Mouse (Mus musculus): ENCODE measurements around the gene Gm20388.
"Not testable (repeated sequence)": the region's sequence is repeated elsewhere in the genome, so short reads cannot be mapped to it uniquely, and the experiment has no call there.

Gene Gm20388

GRCm38 (mm10) chr8:121661631-121662357, 1751.2 kb downstream of the Gm20388 start:
- no peak for DNase-seq

DNA sequence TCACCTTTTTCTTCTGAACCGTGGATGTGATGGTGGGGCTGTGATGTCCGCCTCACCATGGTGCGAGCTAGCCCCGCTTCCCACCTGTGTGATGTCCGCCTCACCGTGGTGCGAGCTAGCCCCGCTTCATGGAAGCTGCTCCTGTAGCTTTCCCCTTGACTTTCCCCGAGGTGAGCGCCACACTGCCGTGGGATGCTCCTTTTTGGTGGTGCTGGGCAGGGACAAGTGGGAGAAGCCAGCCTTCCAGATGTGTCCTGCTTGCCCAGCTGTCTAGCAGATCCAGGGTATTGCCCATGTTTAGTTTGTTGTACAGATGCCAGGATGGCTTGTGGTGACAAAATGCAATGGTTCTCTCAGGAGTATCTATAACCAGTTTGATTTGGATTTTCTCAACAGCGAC, 1752.5 kb downstream of the Gm20388 start:
- DNase-seq: no peak

DNA sequence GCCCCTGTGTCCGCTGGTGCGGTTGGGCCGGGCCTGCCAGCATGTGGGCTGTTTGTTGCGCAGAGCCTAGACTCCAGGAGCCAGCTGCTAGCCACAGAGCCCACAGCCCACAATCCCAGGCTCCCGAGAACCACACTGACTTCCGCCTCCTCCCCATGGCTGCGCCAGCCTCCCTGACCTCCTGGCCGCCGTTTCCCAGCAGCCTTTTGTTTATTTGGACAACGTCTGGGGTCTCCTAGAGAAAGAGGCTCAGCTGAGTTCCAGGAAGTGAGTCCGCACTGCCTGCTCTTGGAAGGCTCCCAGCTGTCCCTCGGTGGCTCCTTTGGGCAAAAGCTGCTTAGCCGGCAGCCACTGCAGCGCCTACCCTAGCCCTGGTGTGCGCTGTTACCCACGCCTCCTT, 1754.7 kb downstream of the Gm20388 start:
- DNase-seq: peak; percentile 84

GRCm38 (mm10) chr8:121667936-121668500, 1757.4 kb downstream of the Gm20388 start:
- not testable (repeated sequence) for DNase-seq

GRCm38 (mm10) chr8:121668553-121668952, 1757.9 kb downstream of the Gm20388 start:
- no peak for DNase-seq

DNA sequence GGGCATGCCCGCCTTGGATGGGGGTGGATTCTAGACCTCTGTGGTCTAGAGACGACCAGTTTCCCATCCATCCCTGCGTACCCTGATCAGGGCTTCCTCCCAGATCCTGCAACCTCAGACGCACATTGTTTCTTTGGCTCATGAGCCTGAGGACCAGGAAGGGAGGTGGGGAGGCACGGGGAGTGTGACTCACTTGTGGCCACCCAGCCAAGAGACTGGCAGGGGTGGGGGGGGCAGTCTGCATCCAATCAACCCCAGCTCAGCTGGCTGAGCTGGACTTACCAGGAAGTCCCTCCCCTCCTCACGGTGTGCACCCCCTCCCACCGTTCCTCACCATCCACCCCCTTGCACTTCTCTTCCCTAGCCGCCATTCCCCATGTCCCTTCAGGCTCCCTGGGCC, 1758.6 kb downstream of the Gm20388 start:
- peak; percentile 53 for DNase-seq

DNA sequence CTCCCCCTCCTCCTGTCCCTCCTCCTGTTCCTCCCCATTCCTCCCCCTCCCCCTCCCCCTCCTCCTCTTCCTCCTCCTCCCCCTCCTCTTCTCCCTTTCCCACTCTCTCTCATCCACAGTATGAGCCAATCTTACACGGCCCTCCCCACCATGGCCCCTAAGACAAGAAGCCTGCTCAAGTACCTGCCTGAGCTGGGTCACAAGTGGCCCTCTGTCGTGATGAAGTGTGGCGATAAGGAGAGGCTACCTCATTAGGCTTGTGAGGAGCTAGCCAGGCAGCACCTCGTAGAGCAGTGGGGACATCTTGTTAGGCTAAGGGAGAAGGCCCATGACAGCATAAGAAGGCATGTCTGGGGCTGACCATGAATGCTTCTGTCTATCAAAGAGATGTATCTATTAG, 1762.5 kb downstream of the Gm20388 start:
- DNase-seq: no peak

DNA sequence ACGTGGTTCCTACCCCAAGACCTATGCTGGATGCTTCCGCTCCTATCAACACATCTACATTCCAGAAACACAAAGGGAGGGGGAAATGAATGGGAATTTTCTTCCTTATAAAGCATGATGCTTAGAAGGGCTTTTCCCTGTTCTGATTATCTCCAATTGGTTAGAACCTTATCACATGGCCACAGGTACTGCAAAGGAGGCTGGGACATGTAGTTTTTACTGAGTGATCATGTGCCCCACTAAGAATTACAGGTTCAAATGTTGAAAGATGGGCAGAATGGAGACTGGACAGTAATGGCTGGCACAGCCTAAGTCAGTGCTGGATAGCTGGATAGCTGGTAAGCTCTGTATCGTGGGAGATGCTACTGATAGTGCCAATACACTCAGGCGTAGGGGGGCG, 1763.3 kb downstream of the Gm20388 start:
- DNase-seq: no peak

DNA sequence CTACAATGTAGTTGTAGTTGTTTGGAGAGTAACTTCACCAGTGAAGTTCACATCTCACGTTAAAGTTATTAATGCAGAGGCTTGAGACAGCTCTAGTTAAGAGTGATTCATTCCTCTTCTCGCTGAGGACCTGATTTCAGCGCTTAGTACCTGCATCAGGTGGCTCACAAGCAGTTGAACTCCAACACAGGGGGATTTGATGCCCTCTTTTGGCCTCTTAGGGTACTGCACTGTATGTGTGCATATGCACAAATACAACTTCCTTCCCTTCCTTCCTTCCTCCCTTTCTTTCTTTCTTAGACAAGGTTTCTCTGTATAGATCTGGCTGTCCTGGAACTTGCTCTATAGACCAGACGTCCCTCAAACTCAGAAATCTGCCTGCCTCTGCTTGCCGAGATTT, 1763.9 kb downstream of the Gm20388 start:
- DNase-seq: no peak

DNA sequence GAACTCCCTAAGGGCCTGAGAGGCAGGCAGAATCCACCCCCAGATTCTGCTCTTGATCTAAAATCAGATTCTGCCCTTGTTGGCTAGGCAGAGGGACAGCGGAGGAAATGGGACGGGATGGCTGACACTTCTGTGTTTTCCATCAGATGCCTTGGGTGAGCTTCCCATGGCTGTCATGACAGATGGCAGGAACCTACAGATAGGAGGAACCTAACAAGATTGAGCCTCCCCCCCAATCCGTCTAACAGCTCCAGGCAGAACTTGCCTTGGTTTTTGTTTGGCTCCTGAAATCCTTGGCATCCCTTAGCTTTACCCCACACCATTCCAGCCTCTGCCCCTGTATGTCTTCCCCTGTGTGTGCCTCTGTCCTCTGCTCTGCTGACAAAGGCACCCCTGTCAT, 1764.5 kb downstream of the Gm20388 start:
- no peak for DNase-seq

DNA sequence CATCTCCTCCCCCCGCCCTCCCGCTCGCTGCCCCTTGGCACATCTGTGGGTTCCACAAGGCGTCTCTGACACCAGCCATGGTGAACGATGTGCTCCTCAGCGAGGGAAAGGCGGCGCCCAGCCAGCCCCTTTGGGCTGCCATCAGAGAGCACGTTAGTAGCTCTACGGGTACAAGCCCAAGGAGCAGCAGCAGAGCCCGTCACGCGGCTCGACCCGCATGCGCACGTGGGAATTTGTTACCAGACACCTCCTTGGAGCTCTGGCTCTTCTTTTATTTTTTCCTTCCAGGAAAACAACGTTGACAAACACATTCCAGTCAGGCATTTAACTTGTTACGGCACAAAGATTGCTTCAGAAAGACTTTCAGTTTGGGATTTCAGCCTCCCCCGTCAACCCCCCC, 1765.1 kb downstream of the Gm20388 start:
- no peak for DNase-seq

- DNase-seq: no peak
These were observed 1768.1 kb downstream of the Gm20388 start for GRCm38 (mm10) chr8:121678696-121679095.

- no peak for DNase-seq
These were observed 1770.3 kb downstream of the Gm20388 start for GRCm38 (mm10) chr8:121680896-121681295.

GRCm38 (mm10) chr8:121681457-121681856, 1770.8 kb downstream of the Gm20388 start:
- DNase-seq: no peak

DNA sequence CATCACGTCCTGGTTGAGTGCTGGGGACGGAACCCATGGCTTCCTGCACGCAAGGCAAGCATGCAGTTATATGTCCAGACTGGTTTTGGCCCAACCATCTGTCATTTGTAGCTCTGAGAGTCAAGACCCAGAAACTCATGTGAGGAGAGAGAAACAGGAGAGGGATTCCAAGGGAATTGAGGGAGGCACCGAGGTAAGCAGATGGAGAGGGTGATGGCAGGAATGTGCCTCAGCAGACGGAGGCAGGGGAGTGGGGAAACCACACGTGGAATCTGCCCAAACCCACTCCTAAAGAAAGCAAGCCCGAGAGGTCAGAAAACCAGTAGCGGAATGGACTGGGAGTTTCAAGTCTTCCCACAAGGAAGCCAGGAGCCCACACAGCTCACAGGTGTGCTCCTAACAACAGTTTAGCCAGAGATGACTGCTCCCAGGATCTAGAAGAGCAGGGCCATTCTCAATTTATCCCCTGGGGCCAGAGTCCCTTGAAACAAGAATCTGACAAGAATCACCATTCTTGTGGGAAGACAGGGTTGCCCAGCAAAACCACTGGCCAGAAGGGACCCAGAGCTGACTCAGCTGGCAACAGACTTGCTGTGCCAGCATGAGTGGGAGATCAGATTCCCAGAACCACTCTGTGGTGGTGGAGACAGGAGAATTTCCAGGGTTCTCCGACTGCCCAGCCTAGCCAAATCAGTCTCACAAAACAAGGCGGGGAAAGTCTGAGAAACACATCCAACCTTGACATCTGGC, 1772.6 kb downstream of the Gm20388 start:
- no peak for DNase-seq

- peak; percentile 68 for DNase-seq
These were observed 1774.8 kb downstream of the Gm20388 start for GRCm38 (mm10) chr8:121685419-121685818.

- peak; percentile 67 for DNase-seq
These were observed 1777.0 kb downstream of the Gm20388 start for GRCm38 (mm10) chr8:121687455-121688161.

DNA sequence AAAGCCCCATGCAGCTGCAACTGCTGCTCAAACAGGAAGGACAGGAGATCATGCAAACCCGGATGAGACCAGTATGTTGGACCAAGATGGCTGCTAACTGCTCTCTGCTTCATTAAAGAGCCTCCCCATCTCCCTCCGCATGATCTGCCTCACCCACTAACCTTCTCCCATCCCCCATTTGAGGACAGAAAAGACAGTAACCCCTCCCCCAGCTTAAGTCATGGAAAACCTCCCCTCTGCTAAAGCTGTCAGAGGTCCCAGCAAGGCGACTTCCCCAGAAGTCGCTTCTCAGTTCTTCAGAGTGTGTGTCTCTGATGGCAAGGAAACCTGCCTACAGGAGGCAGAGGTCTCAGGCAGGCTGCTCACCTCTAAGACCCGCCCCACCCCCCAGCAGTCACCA, 1777.9 kb downstream of the Gm20388 start:
- DNase-seq: no peak

DNA sequence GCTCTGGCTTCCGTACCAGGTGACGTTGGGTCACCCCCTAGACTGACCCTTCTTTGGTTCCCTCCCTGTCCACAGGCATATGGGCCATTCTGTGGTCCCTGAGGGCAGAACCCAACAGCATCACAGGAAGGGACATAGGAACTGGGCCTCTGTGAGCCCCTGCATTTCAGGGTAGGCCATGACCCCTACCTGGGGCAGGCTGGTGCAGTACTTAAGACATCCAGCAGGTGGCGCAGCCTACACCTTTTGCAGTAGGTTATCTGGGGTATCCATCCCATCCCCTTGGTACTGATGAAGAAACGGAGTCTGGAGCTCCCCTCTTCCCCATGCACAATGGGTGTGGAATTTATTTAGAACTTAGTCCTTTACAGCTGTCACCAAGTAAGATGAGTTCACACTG, 1783.8 kb downstream of the Gm20388 start:
- peak; percentile 36 for DNase-seq

- no peak for DNase-seq
These were observed 1785.0 kb downstream of the Gm20388 start for GRCm38 (mm10) chr8:121695585-121696184.

- DNase-seq: peak; percentile 59
These were observed 1787.3 kb downstream of the Gm20388 start for GRCm38 (mm10) chr8:121697735-121698614.

DNA sequence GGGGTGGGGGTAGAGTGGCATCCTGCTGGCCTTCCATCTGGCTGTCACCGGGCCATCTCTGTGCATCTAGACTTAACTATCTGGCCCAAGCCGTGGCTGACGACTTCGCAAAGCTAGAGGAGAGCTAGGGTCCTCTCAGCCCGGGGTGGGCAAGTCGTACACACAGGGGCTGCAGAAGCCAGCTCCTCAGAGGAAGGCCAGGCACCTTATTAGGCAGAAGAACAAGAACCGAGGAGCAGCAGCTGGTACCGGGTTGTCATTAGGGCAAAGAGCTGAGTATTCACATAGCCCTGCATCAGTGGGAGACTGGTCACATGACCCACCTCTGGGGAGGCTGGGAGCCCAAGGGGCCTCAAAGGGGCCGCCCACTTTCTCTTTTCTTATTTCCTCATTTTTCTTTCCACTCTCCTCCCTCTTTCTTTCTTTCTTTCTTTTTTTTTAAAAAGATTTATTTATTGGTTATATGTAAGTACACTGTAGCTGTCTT, 1788.0 kb downstream of the Gm20388 start:
- no peak for DNase-seq
